Mouse (Mus musculus): ENCODE data around the gene Spop. TPM values are rescaled to one million over a fixed set of nuclear protein-coding genes. Genes with fewer than 3 reads are reported as not detected.

The Spop gene
- 81.6 and 89.6 TPM in 2 replicates for polyA plus RNA-seq (2014; fragmentation: Nextera tagmentation; extraction: Ambion mirVana)

DNA sequence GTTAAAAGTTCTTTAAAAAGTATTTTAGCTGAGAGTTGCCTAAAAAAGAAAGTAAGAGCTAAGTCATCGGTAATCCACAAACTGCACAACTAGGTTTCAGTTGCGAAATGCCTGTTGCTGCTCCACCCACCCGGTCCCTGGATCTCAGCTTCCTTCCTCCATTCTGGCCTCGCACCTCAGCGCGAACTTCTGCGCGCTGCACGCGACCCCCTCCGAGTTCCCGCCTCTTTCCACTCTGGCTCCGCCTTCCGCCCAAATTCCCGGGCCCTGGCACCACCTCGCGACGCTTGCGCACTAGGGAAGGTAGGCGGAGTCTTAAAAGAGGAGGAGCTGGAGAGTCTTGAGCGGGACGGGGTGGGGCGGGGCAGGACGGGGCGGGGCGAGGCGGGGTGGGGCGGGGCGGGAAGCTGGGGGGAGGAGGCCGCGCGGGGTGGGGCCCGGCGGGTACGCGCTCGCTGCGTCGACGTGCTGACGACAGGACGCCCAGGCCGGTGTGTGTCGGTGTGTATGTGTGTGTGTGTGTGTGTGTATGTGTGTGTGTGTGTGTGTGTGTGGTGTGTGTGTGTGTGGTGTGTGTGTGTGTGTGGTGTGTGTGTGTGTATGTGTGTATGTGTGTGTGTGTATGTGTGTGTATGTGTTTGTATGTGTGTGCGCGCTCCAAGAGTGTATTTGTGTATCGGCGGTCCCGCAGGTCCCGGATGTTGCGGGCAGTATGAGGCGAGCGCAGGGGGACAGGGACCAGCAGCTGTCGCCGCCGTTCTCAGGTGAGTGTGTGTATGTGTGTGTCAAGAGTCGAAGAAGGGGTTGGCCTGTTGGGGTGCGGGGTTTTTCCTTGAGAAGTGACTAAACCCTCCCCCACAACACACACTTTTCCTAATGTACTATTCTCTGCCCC, at the start of gene Spop:
Gene Spop (plus strand): TSS at position 440 of the 895 bp plus-strand sequence.
- no peaks in the 10 kb centered on the region for H3K27me3 ChIP-seq (ENCODE audit: control insufficient read depth, insufficient read depth, low read length)
- H3K4me2 ChIP-seq (ENCODE audit: low read length): peak within 1 kb of the TSS; percentile 82
- H3K4me3 ChIP-seq (ENCODE audit: control insufficient read depth in 1 of 2, insufficient read depth in 1 of 2, low read depth in 1 of 2, low read length in 2 of 2): peak within 1 kb of the TSS; percentile 67 to 68
- peak within 1 kb of the TSS; percentile 83 for H3K9ac ChIP-seq (ENCODE audit: low read length)
- 3% methylated on average over 47 of the region's 58 CpGs for WGBS
- peaks cover 3 to 18% of the 10 kb centered on the region in 2 experiments; a peak in 3 of 4 replicates for H3K4me1 ChIP-seq (ENCODE audit: control insufficient read depth in 2 of 2, insufficient read depth in 2 of 2, low read length in 2 of 2)
- peak; percentile 79 for ATAC-seq (ENCODE audit: insufficient number of reproducible peaks, insufficient read depth, low FRiP score, low read depth)
- no peaks in the 10 kb centered on the region for H3K9me3 ChIP-seq (ENCODE audit: control insufficient read depth, low read length)
- H3K36me3 ChIP-seq (ENCODE audit: control insufficient read depth, insufficient read depth, low read length): 0 out of 2 replicates have a peak, but pooled peaks cover 3% of the 10 kb centered on the region
- H3K27ac ChIP-seq (replicated peaks in 1 of 2; ENCODE audit: control insufficient read depth in 1 of 2, insufficient read depth in 1 of 2, low read depth in 2 of 2, low read length in 2 of 2): peak within 1 kb of the TSS; percentile 96 to 97

DNA sequence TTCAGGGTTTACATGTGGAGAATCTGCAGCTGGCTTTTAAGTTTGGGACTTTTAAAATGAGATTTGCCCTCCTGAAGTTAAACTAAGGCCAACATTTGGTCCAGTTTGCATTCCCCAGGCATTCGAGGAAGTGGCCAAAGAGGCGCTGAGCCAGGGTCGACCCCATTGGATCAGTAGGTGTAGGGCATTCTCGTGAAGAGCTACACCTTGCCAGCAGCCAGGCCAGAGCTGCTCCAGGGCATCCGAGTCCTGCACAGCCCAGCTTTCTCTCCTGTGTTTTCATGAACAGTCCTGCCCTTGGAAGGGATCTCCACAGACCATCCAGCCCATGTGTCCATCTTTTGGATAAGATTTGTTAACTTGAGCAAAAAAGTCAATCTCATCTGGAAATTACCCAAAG, 49.5 kb upstream of the Spop start:
- ATAC-seq (ENCODE audit: insufficient number of reproducible peaks, insufficient read depth, low FRiP score, low read depth): no peak
- Histone ChIP-seq H3K4me1 (ENCODE audit: control insufficient read depth in 2 of 2, insufficient read depth in 2 of 2, low read length in 2 of 2) (peaks cover 7 to 20% of the 10 kb centered on the region in 2 experiments; a peak in 3 of 4 replicates), H3K9me3 (ENCODE audit: control insufficient read depth, low read length) (no peaks in the 10 kb centered on the region), H3K27ac (replicated peaks in 1 of 2; ENCODE audit: control insufficient read depth in 1 of 2, insufficient read depth in 1 of 2, low read depth in 2 of 2, low read length in 2 of 2) (no peak overlapping the region), H3K36me3 (ENCODE audit: control insufficient read depth, insufficient read depth, low read length) (no peaks in the 10 kb centered on the region), H3K4me2 (ENCODE audit: low read length) (no peak overlapping the region), H3K27me3 (ENCODE audit: control insufficient read depth, insufficient read depth, low read length) (no peaks in the 10 kb centered on the region), H3K4me3 (ENCODE audit: control insufficient read depth in 1 of 2, insufficient read depth in 1 of 2, low read depth in 1 of 2, low read length in 2 of 2) (no peak overlapping the region), H3K9ac (ENCODE audit: low read length) (no peak overlapping the region)
- 89% methylated on average over 5 of the region's 5 CpGs for WGBS

DNA sequence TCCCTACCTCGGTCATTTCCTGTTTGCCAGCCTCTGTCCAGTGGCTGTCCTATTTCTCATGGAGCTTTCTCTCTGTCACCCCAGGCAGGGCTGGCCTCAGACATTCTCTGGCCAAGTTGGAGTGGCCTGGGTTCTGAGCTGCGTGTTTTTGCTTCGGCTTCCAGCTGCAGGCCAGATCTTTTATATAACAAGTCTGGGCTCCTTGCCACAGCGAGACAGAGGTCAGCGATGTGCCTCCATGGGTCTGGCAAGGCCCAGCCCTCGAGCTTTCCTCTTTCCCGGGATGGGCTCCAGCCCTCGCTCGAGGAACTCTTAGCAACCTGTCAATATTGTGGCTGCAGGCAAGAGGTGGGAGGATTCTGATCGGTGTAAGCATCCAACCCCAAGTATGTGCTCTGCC, 48.3 kb upstream of the Spop start:
- 42% methylated on average over 10 of the region's 10 CpGs for WGBS
- H3K4me3 ChIP-seq (ENCODE audit: control insufficient read depth in 1 of 2, insufficient read depth in 1 of 2, low read depth in 1 of 2, low read length in 2 of 2): no peak overlapping the region
- H3K4me1 ChIP-seq (ENCODE audit: control insufficient read depth in 2 of 2, insufficient read depth in 2 of 2, low read length in 2 of 2): peaks cover 7 to 20% of the 10 kb centered on the region in 2 experiments; a peak in 3 of 4 replicates
- H3K27me3 ChIP-seq (ENCODE audit: control insufficient read depth, insufficient read depth, low read length): no peaks in the 10 kb centered on the region
- ATAC-seq (ENCODE audit: insufficient number of reproducible peaks, insufficient read depth, low FRiP score, low read depth): 0 out of 2 replicates have a peak, but pooled peaks have one; percentile 23
- H3K9ac ChIP-seq (ENCODE audit: low read length): no peak overlapping the region
- H3K4me2 ChIP-seq (ENCODE audit: low read length): no peak overlapping the region
- H3K36me3 ChIP-seq (ENCODE audit: control insufficient read depth, insufficient read depth, low read length): no peaks in the 10 kb centered on the region
- H3K27ac ChIP-seq (replicated peaks in 1 of 2; ENCODE audit: control insufficient read depth in 1 of 2, insufficient read depth in 1 of 2, low read depth in 2 of 2, low read length in 2 of 2): peak overlapping the region; percentile 47 to 64
- H3K9me3 ChIP-seq (ENCODE audit: control insufficient read depth, low read length): no peaks in the 10 kb centered on the region

- Histone ChIP-seq H3K36me3 (ENCODE audit: control insufficient read depth, insufficient read depth, low read length) (no peaks in the 10 kb centered on the region), H3K4me3 (ENCODE audit: control insufficient read depth in 1 of 2, insufficient read depth in 1 of 2, low read depth in 1 of 2, low read length in 2 of 2) (no peak overlapping the region), H3K9ac (ENCODE audit: low read length) (no peak overlapping the region), H3K9me3 (ENCODE audit: control insufficient read depth, low read length) (no peaks in the 10 kb centered on the region), H3K27me3 (ENCODE audit: control insufficient read depth, insufficient read depth, low read length) (no peaks in the 10 kb centered on the region), H3K4me1 (ENCODE audit: control insufficient read depth in 2 of 2, insufficient read depth in 2 of 2, low read length in 2 of 2) (peaks cover 7 to 20% of the 10 kb centered on the region in 2 experiments; a peak in 3 of 4 replicates), H3K4me2 (ENCODE audit: low read length) (no peak overlapping the region), H3K27ac (replicated peaks in 1 of 2; ENCODE audit: control insufficient read depth in 1 of 2, insufficient read depth in 1 of 2, low read depth in 2 of 2, low read length in 2 of 2) (peak overlapping the region; percentile 13 to 64; a peak in 3 of 4 replicates)
- WGBS: 54% methylated on average over 6 of the region's 6 CpGs
- ATAC-seq (ENCODE audit: insufficient number of reproducible peaks, insufficient read depth, low FRiP score, low read depth): no peak
These were observed 47.5 kb upstream of the Spop start for GRCm38 (mm10) chr11:95366280-95366897.

DNA sequence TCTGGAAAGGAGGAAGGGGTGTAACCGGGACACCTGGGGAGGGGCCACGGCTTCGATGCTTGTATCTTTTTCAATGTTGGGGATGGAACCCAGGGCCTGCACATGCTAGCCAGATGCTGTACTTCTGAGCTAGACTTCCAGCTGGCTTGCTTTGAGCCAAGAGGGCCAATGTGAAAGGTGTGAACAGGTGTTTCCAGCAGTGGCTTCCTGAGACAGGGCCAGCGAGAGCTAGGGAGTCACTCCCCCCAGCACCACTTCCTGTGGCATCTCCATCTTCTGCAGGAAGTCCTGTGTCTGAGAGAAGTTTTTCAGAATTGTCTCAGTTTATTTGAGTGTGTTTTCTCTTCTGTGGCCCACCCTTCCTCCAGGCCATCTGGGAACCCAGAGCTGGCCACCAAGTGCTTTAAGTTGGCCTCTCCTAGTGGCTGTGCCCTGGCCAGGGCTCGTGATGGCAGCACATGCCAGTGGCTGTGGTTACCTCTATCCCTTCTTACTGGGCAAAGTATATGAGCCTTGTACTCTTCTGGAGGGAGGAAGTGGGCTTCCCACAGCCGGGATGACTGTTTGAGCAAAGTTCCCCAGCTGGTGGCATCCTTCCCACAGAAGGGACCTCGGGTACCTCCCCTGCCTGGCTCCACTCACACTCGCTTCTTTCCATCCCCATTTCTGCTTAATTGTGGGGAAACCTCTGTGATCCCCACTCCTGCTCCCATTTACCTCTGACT, 46.7 kb upstream of the Spop start:
- Histone ChIP-seq H3K9me3 (ENCODE audit: control insufficient read depth, low read length) (no peaks in the 10 kb centered on the region), H3K9ac (ENCODE audit: low read length) (no peak overlapping the region), H3K4me3 (ENCODE audit: control insufficient read depth in 1 of 2, insufficient read depth in 1 of 2, low read depth in 1 of 2, low read length in 2 of 2) (no peak overlapping the region), H3K4me1 (ENCODE audit: control insufficient read depth in 2 of 2, insufficient read depth in 2 of 2, low read length in 2 of 2) (peaks cover 7 to 20% of the 10 kb centered on the region in 2 experiments; a peak in 3 of 4 replicates), H3K27me3 (ENCODE audit: control insufficient read depth, insufficient read depth, low read length) (no peaks in the 10 kb centered on the region), H3K4me2 (ENCODE audit: low read length) (no peak overlapping the region), H3K36me3 (ENCODE audit: control insufficient read depth, insufficient read depth, low read length) (peaks cover 4% of the 10 kb centered on the region; the same call in 1 of the 2 replicates), H3K27ac (replicated peaks in 1 of 2; ENCODE audit: control insufficient read depth in 1 of 2, insufficient read depth in 1 of 2, low read depth in 2 of 2, low read length in 2 of 2) (no peak overlapping the region)
- ATAC-seq (ENCODE audit: insufficient number of reproducible peaks, insufficient read depth, low FRiP score, low read depth): no peak
- 79% methylated on average over 8 of the region's 8 CpGs for WGBS

- Histone ChIP-seq H3K4me1 (ENCODE audit: control insufficient read depth in 2 of 2, insufficient read depth in 2 of 2, low read length in 2 of 2) (peaks cover 7 to 20% of the 10 kb centered on the region in 2 experiments; a peak in 3 of 4 replicates), H3K36me3 (ENCODE audit: control insufficient read depth, insufficient read depth, low read length) (peaks cover 13% of the 10 kb centered on the region), H3K4me2 (ENCODE audit: low read length) (no peak overlapping the region), H3K4me3 (ENCODE audit: control insufficient read depth in 1 of 2, insufficient read depth in 1 of 2, low read depth in 1 of 2, low read length in 2 of 2) (no peak overlapping the region), H3K9ac (ENCODE audit: low read length) (no peak overlapping the region), H3K27me3 (ENCODE audit: control insufficient read depth, insufficient read depth, low read length) (no peaks in the 10 kb centered on the region), H3K9me3 (ENCODE audit: control insufficient read depth, low read length) (no peaks in the 10 kb centered on the region), H3K27ac (replicated peaks in 1 of 2; ENCODE audit: control insufficient read depth in 1 of 2, insufficient read depth in 1 of 2, low read depth in 2 of 2, low read length in 2 of 2) (no peak overlapping the region)
- 93% methylated on average over 8 of the region's 8 CpGs for WGBS
- ATAC-seq (ENCODE audit: insufficient number of reproducible peaks, insufficient read depth, low FRiP score, low read depth): no peak
These were observed 45.6 kb upstream of the Spop start for GRCm38 (mm10) chr11:95368231-95368823.

GRCm38 (mm10) chr11:95368871-95369270, 45.0 kb upstream of the Spop start:
- ATAC-seq (ENCODE audit: insufficient number of reproducible peaks, insufficient read depth, low FRiP score, low read depth): no peak
- no peak overlapping the region for H3K9ac ChIP-seq (ENCODE audit: low read length)
- no peak overlapping the region for H3K4me3 ChIP-seq (ENCODE audit: control insufficient read depth in 1 of 2, insufficient read depth in 1 of 2, low read depth in 1 of 2, low read length in 2 of 2)
- no peak overlapping the region for H3K27ac ChIP-seq (replicated peaks in 1 of 2; ENCODE audit: control insufficient read depth in 1 of 2, insufficient read depth in 1 of 2, low read depth in 2 of 2, low read length in 2 of 2)
- WGBS: 88% methylated on average over 4 of the region's 4 CpGs
- no peak overlapping the region for H3K4me2 ChIP-seq (ENCODE audit: low read length)
- no peaks in the 10 kb centered on the region for H3K27me3 ChIP-seq (ENCODE audit: control insufficient read depth, insufficient read depth, low read length)
- peaks cover 7 to 20% of the 10 kb centered on the region in 2 experiments; a peak in 3 of 4 replicates for H3K4me1 ChIP-seq (ENCODE audit: control insufficient read depth in 2 of 2, insufficient read depth in 2 of 2, low read length in 2 of 2)
- peaks cover 15% of the 10 kb centered on the region for H3K36me3 ChIP-seq (ENCODE audit: control insufficient read depth, insufficient read depth, low read length)
- H3K9me3 ChIP-seq (ENCODE audit: control insufficient read depth, low read length): no peaks in the 10 kb centered on the region
